Mouse (Mus musculus) layer of hippocampus, adult 2 months (tissue): ENCODE results near the gene Neu4. TPM values are rescaled to one million over a fixed set of nuclear protein-coding genes. Genes with fewer than 3 reads are reported as not detected.

Source experiments
- DNase-seq, 2 experiments: peaks; one replicate each; pipeline ENCODE4 v3.0.0; 2022; ENCODE audit warnings: low spot score in 2 of 2
- H3K27ac ChIP-seq: fragments of 200-600 bp; 2 replicates; pipeline ENCODE4 v1.8.1; 2022
- H3K4me3 ChIP-seq: fragments of 200-600 bp; 2 replicates; pipeline ENCODE4 v1.8.1; 2022; ENCODE audit warnings: mild to moderate bottlenecking
- CTCF ChIP-seq: fragments of 200-600 bp; conservative IDR thresholded peaks from 2 replicates; pipeline ENCODE4 v1.8.1; 2022; ENCODE audit warnings: antibody characterized with exemption, mild to moderate bottlenecking, moderate library complexity
- total RNA-seq, 2 experiments: library from RNA; stranded (reverse); gene quantifications; 2 replicates each; pipeline ENCODE4 v1.2.3; 2021

Neu4 gene
- total RNA-seq, 2 experiments from 2014 or later = 9.4 to 10.6 TPM

GRCm38 (mm10) chr1:94074756-94075155 lies 54.5 kb downstream of the Neu4 start:
- no peak for DNase-seq
- no peak overlapping the region for H3K27ac ChIP-seq
- no peak for TF ChIP-seq CTCF
- no peak overlapping the region for H3K4me3 ChIP-seq

- DNase-seq = no peak
- TF ChIP-seq CTCF = no peak
- Histone ChIP-seq H3K27ac (no peak overlapping the region), H3K4me3 (no peak overlapping the region)
Observed at GRCm38 (mm10) chr1:94076702-94077101, 56.5 kb downstream of the Neu4 start.

Other genes with a start within 250 kb of the Neu4 start
- 10 to 100 TPM; 52.6 to 58.0 TPM for gene Dtymk, start 218.5 kb upstream of the Neu4 start, total RNA-seq
- gene Ing5, start 216.5 kb upstream of the Neu4 start, total RNA-seq = 10 to 100 TPM; 12.6 to 14.2 TPM
- gene D2hgdh, start 195.5 kb upstream of the Neu4 start, total RNA-seq = 10 to 100 TPM; 15.8 to 19.3 TPM
- gene Gal3st2, start 159.1 kb upstream of the Neu4 start, total RNA-seq = under 1 TPM; 0.12 to 0.56 TPM
- gene Gal3st2b, start 102.1 kb upstream of the Neu4 start, total RNA-seq = under 1 TPM; 0.23 to 0.69 TPM
- gene Gal3st2c, start 29.9 kb upstream of the Neu4 start, total RNA-seq = under 1 TPM in 1 of 2 experiments, not detected in 1; 0.10 TPM
- gene Pdcd1, start 32.1 kb downstream of the Neu4 start, total RNA-seq = under 1 TPM in 1 of 2 experiments, not detected in 1; 0.31 TPM